Mouse (Mus musculus): Measurements from ENCODE around the gene Mgat5b. TPM values are rescaled to one million over a fixed set of nuclear protein-coding genes. Genes with fewer than 3 reads are reported as not detected.

Gene Mgat5b
- polyA plus RNA-seq, 1 experiment from 2014 or later: 24.2 TPM

GRCm38 (mm10) chr11:116913573-116913972, 5.1 kb upstream of the Mgat5b start:
- peak overlapping the region; percentile 22; the same call in 1 of the 2 replicates for H3K27ac ChIP-seq (replicated peaks; ENCODE audit: low read depth, low read length)
- H3K9ac ChIP-seq (replicated peaks; ENCODE audit: low read length): no peak overlapping the region
- peak; percentile 41 for DNase-seq
- H3K4me3 ChIP-seq (replicated peaks; ENCODE audit: low read depth, low read length): no peak overlapping the region
- H3K36me3 ChIP-seq (ENCODE audit: control insufficient read depth, insufficient read depth, low read length): no peaks in the 10 kb centered on the region
- no peak for ATAC-seq (ENCODE audit: low FRiP score, low TSS enrichment)
- H3K27me3 ChIP-seq (ENCODE audit: control insufficient read depth, insufficient read depth, low read length): 0 out of 2 replicates have a peak, but pooled peaks cover 4% of the 10 kb centered on the region
- H3K4me1 ChIP-seq (ENCODE audit: control insufficient read depth, insufficient read depth, low read length): 0 out of 2 replicates have a peak, but pooled peaks cover 11% of the 10 kb centered on the region
- no peak overlapping the region for H3K4me2 ChIP-seq (ENCODE audit: low read length)
- no peaks in the 10 kb centered on the region for H3K9me3 ChIP-seq (ENCODE audit: control insufficient read depth, low read length)
- WGBS: 23% methylated on average over 16 of the region's 16 CpGs

GRCm38 (mm10) chr11:116914267-116914885, 4.3 kb upstream of the Mgat5b start:
- no peak overlapping the region for H3K4me3 ChIP-seq (replicated peaks; ENCODE audit: low read depth, low read length)
- WGBS: 39% methylated on average over 5 of the region's 5 CpGs
- ATAC-seq (ENCODE audit: low FRiP score, low TSS enrichment) (no peak), DNase-seq (no peak)
- 0 out of 2 replicates have a peak, but pooled peaks cover 11% of the 10 kb centered on the region for H3K4me1 ChIP-seq (ENCODE audit: control insufficient read depth, insufficient read depth, low read length)
- H3K27ac ChIP-seq (replicated peaks; ENCODE audit: low read depth, low read length): no peak overlapping the region
- no peaks in the 10 kb centered on the region for H3K36me3 ChIP-seq (ENCODE audit: control insufficient read depth, insufficient read depth, low read length)
- 0 out of 2 replicates have a peak, but pooled peaks cover 4% of the 10 kb centered on the region for H3K27me3 ChIP-seq (ENCODE audit: control insufficient read depth, insufficient read depth, low read length)
- H3K9me3 ChIP-seq (ENCODE audit: control insufficient read depth, low read length): no peaks in the 10 kb centered on the region
- no peak overlapping the region for H3K4me2 ChIP-seq (ENCODE audit: low read length)
- H3K9ac ChIP-seq (replicated peaks; ENCODE audit: low read length): no peak overlapping the region

GRCm38 (mm10) chr11:116915241-116915640, 3.4 kb upstream of the Mgat5b start:
- Histone ChIP-seq H3K9ac (replicated peaks; ENCODE audit: low read length) (no peak overlapping the region), H3K27me3 (ENCODE audit: control insufficient read depth, insufficient read depth, low read length) (0 out of 2 replicates have a peak, but pooled peaks cover 4% of the 10 kb centered on the region), H3K36me3 (ENCODE audit: control insufficient read depth, insufficient read depth, low read length) (no peaks in the 10 kb centered on the region), H3K4me2 (ENCODE audit: low read length) (no peak overlapping the region), H3K4me3 (replicated peaks; ENCODE audit: low read depth, low read length) (no peak overlapping the region), H3K27ac (replicated peaks; ENCODE audit: low read depth, low read length) (no peak overlapping the region), H3K4me1 (ENCODE audit: control insufficient read depth, insufficient read depth, low read length) (peaks cover 13% of the 10 kb centered on the region), H3K9me3 (ENCODE audit: control insufficient read depth, low read length) (no peaks in the 10 kb centered on the region)
- 85% methylated on average over 3 of the region's 3 CpGs for WGBS
- ATAC-seq (ENCODE audit: low FRiP score, low TSS enrichment): no peak
- DNase-seq: no peak

GRCm38 (mm10) chr11:116917361-116917760, 1.3 kb upstream of the Mgat5b start:
- Histone ChIP-seq H3K4me1 (ENCODE audit: control insufficient read depth, insufficient read depth, low read length) (peaks cover 34% of the 10 kb centered on the region), H3K27ac (replicated peaks; ENCODE audit: low read depth, low read length) (no peak overlapping the region), H3K9me3 (ENCODE audit: control insufficient read depth, low read length) (no peaks in the 10 kb centered on the region), H3K4me3 (replicated peaks; ENCODE audit: low read depth, low read length) (no peak overlapping the region), H3K9ac (replicated peaks; ENCODE audit: low read length) (no peak overlapping the region), H3K27me3 (ENCODE audit: control insufficient read depth, insufficient read depth, low read length) (0 out of 2 replicates have a peak, but pooled peaks cover 4% of the 10 kb centered on the region), H3K4me2 (ENCODE audit: low read length) (no peak overlapping the region), H3K36me3 (ENCODE audit: control insufficient read depth, insufficient read depth, low read length) (no peaks in the 10 kb centered on the region)
- WGBS: 59% methylated on average over 7 of the region's 7 CpGs
- ATAC-seq (ENCODE audit: low FRiP score, low TSS enrichment) (no peak), DNase-seq (no peak)

- peaks cover 29% of the 10 kb centered on the region for H3K4me1 ChIP-seq (ENCODE audit: control insufficient read depth, insufficient read depth, low read length)
- peak overlapping the region; percentile 100 for H3K9ac ChIP-seq (replicated peaks; ENCODE audit: low read length)
- H3K27ac ChIP-seq (replicated peaks; ENCODE audit: low read depth, low read length): peak overlapping the region; percentile 88
- H3K4me2 ChIP-seq (ENCODE audit: low read length): peak overlapping the region; percentile 89
- H3K4me3 ChIP-seq (replicated peaks; ENCODE audit: low read depth, low read length): peak overlapping the region; percentile 85
- H3K36me3 ChIP-seq (ENCODE audit: control insufficient read depth, insufficient read depth, low read length): peaks cover 12% of the 10 kb centered on the region
- no peaks in the 10 kb centered on the region for H3K9me3 ChIP-seq (ENCODE audit: control insufficient read depth, low read length)
- peak; percentile 25; the same call in 1 of the 2 replicates for ATAC-seq (ENCODE audit: low FRiP score, low TSS enrichment)
- 1% methylated on average over 57 of the region's 58 CpGs for WGBS
- 0 out of 2 replicates have a peak, but pooled peaks cover 4% of the 10 kb centered on the region for H3K27me3 ChIP-seq (ENCODE audit: control insufficient read depth, insufficient read depth, low read length)
- DNase-seq: no peak
Measured at GRCm38 (mm10) chr11:116919186-116920020, 740 bp downstream of the Mgat5b start.

GRCm38 (mm10) chr11:116920746-116921145, 2.1 kb downstream of the Mgat5b start:
- Histone ChIP-seq H3K27me3 (ENCODE audit: control insufficient read depth, insufficient read depth, low read length) (0 out of 2 replicates have a peak, but pooled peaks cover 4% of the 10 kb centered on the region), H3K4me1 (ENCODE audit: control insufficient read depth, insufficient read depth, low read length) (peaks cover 29% of the 10 kb centered on the region), H3K4me2 (ENCODE audit: low read length) (peak overlapping the region; percentile 89), H3K27ac (replicated peaks; ENCODE audit: low read depth, low read length) (no peak overlapping the region), H3K36me3 (ENCODE audit: control insufficient read depth, insufficient read depth, low read length) (peaks cover 26% of the 10 kb centered on the region), H3K9ac (replicated peaks; ENCODE audit: low read length) (peak overlapping the region; percentile 100), H3K4me3 (replicated peaks; ENCODE audit: low read depth, low read length) (peak overlapping the region; percentile 85), H3K9me3 (ENCODE audit: control insufficient read depth, low read length) (no peaks in the 10 kb centered on the region)
- 13% methylated on average over 5 of the region's 6 CpGs for WGBS
- DNase-seq (no peak), ATAC-seq (ENCODE audit: low FRiP score, low TSS enrichment) (no peak)

- 18% methylated on average over 7 of the region's 7 CpGs for WGBS
- peak overlapping the region; percentile 89 for H3K4me2 ChIP-seq (ENCODE audit: low read length)
Measured at GRCm38 (mm10) chr11:116922058-116922457, 3.4 kb downstream of the Mgat5b start.

GRCm38 (mm10) chr11:116928031-116928430, 9.4 kb downstream of the Mgat5b start:
- Histone ChIP-seq H3K27ac (replicated peaks; ENCODE audit: low read depth, low read length) (no peak overlapping the region), H3K4me3 (replicated peaks; ENCODE audit: low read depth, low read length) (no peak overlapping the region), H3K27me3 (ENCODE audit: control insufficient read depth, insufficient read depth, low read length) (no peaks in the 10 kb centered on the region), H3K4me1 (ENCODE audit: control insufficient read depth, insufficient read depth, low read length) (no peaks in the 10 kb centered on the region), H3K9ac (replicated peaks; ENCODE audit: low read length) (no peak overlapping the region), H3K36me3 (ENCODE audit: control insufficient read depth, insufficient read depth, low read length) (peaks cover 84% of the 10 kb centered on the region), H3K4me2 (ENCODE audit: low read length) (no peak overlapping the region), H3K9me3 (ENCODE audit: control insufficient read depth, low read length) (no peaks in the 10 kb centered on the region)
- WGBS: 94% methylated on average over 6 of the region's 6 CpGs
- DNase-seq (no peak), ATAC-seq (ENCODE audit: low FRiP score, low TSS enrichment) (no peak)

More at GRCm38 (mm10) chr11:116922058-116922457, 3.4 kb downstream of the Mgat5b start:
- Histone ChIP-seq H3K27me3 (ENCODE audit: control insufficient read depth, insufficient read depth, low read length) (0 out of 2 replicates have a peak, but pooled peaks cover 4% of the 10 kb centered on the region), H3K4me1 (ENCODE audit: control insufficient read depth, insufficient read depth, low read length) (peaks cover 29% of the 10 kb centered on the region), H3K9ac (replicated peaks; ENCODE audit: low read length) (peak overlapping the region; percentile 34), H3K9me3 (ENCODE audit: control insufficient read depth, low read length) (no peaks in the 10 kb centered on the region), H3K36me3 (ENCODE audit: control insufficient read depth, insufficient read depth, low read length) (peaks cover 37% of the 10 kb centered on the region), H3K27ac (replicated peaks; ENCODE audit: low read depth, low read length) (no peak overlapping the region), H3K4me3 (replicated peaks; ENCODE audit: low read depth, low read length) (peak overlapping the region; percentile 15; the same call in 1 of the 2 replicates)
- peak; percentile 61 for DNase-seq
- no peak for ATAC-seq (ENCODE audit: low FRiP score, low TSS enrichment)
